Mouse (Mus musculus): ENCODE results near the gene Clasp1.

The Clasp1 gene

DNA sequence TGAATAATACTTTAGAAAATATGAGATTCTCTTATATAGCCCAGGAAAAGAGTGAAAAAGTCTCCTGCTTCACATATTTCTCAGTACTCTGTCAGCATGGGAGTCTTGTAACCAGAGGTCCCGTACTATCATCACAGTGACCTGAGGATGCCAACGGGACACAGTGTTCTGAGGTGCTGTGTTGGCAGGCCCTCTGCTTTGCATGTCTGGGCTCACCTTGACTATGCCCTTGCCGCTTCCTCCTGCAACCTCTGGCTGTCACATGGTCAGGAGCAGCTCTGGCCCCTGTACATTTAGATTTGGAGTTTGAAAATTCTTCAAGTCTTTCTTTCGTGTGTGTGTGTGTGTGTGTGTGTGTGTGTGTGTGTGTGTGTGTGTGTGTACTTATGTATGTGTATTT, 204.1 kb downstream of the Clasp1 start:
- WGBS, result 96% methylated on average over 4 of the region's 4 CpGs

DNA sequence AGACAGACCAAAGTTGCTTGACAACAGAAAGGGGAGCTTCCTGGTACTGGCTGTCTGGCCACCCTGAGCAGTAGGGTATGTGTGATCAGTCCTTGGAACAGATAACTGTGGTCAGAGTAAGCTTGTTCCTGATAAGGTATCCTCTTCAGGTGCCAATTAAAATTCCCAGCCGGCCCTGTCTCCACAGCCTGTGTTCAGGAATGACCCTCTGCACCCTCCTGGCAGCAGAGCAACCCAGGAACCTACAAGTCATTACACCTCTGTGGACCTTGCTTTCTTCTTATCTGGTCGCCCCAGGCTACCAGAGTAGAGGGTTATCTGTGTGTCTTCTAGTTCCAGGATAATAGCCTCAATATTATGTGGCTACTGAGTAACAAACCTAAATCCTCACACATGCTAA, 206.5 kb downstream of the Clasp1 start:
- WGBS, result 95% methylated on average over 2 of the region's 2 CpGs

DNA sequence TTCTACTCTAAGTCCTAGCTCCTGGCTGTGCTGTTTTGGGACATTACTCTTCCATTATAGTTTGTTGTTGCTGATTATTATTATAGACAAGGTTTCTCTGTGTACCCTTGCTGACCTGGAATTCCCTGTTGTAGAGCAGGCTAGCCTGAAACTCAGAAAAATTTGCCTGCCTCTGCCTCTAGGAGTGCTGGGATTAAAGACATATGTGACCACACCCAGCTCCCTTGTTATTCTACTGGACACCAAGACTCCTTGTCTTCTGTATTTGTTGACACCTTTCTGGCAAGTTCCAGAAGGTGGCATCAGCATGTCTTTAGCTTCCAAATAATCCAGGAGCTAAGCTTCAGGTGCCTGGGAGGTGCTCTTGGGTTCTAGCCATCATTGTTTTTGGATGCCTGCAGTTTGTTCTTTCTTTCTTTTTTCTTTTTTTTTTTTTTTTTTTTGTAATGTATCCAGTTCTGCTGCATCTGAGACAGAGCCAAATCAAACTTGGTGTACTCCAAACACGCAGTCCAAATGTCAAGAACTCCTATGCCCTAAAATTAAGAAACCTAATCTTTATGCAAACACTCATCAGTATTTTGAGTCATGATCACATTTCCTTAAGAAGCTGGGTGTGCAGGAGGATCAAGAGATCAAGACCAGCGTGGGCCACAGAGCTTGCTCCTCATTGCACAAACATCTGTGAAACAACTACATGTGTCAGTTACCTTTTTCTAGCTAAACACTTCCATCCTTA, 208.8 kb downstream of the Clasp1 start:
- 78% methylated on average over 2 of the region's 2 CpGs for WGBS

DNA sequence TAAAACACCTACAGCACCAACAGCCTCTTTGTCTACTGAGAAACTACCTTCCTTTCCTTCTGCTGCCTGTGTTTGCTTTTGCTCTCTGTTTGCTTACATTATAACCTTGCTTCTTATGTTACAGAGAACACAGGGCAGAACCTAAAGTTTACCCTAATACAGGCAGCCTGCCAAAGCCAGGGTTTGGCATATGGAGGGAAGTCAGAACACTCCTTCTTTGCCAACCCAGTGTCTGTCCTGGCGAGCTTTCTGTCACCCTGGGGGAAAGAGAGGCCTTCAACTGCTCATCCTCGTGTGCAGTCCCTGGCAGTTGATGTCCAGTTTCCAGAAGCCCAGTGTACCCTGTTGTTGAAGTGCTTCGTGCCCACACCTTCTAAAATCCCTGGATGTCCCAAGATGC, 209.5 kb downstream of the Clasp1 start:
- 63% methylated on average over 3 of the region's 3 CpGs for WGBS

DNA sequence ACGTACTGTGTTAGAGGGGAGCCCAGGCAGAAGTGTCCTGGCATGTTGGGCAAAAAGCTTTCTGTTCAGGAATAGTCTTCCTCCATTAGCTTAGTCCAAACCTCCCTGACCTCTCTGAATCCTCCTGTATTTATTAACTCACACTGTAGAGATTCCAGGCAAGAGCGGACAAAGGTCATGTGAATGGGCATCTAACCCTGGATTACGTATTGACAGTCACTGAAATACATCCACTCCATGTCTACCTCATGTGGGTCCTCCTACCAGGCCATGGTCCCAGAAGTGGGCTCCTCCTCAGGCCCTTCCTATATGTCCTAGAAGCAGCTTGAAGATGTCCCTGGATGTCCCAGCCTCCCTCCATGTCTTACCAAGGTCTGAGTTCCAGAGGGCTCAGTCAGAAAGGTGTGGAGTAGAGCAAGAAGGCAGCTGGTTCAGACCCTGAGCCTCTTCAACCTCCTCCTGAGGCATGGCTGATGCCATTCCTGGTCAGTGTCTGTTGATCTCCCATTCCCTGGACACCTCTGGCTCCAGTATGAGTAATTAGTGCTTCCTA, 224.8 kb downstream of the Clasp1 start:
- WGBS, result 82% methylated on average over 3 of the region's 3 CpGs

DNA sequence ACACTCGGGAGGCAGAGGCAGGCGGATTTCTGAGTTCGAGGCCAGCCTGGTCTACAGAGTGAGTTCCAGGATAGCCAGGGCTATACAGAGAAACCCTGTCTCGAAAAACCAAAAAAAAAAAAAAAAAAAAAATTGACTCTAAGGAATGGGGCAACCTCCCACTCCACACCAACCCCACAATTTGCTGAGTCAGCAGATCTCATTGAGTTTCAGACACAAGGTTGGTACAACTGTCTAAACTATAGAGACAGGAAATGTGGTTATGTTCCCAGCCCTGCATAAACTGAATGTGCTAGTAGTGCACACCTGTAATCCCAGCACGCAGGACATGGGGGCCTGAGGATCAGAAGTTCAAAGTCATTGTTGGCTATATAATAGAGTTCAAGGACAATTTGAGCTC, 232.2 kb downstream of the Clasp1 start:
- WGBS, result 84% methylated on average over 5 of the region's 5 CpGs

DNA sequence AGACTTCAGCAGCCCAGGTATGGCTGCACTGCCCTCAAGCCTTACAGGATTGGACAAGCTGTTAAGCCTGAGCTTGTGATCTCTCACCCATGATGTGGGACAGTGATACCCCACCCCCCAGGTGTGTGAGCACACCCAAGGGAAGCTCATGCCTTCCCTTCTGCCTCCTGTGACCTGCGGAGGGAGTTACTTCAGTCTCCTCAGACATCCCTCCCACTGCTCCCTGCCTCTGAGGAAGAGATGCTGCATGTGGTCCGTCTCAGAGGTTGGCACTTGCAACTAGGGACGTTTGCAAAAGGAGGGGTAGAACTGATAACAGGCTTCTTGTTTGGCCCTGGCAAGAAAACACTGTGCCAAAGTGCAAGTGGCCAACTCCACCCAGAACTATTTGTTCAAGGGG, 234.0 kb downstream of the Clasp1 start:
- 78% methylated on average over 3 of the region's 3 CpGs for WGBS

DNA sequence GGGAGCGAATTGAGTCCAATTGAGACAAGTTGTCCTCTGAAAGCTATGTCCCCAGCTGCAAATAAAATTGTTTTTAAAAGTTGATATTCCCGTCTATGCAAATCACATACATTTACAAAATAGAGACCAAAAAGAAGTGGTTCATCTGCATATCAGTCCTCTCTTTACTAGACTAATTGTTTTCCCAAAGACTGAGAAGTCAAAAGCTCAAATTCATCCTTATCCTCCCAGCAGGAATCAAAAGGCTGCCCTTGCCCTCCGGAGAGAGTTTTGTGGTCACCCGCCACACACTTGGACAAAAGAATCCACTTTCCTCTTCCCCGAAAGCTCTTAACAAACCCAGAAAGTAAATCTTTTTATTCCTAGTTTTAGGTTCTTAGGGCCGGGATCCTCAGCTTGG, 236.6 kb downstream of the Clasp1 start:
- WGBS, result 66% methylated on average over 6 of the region's 6 CpGs

DNA sequence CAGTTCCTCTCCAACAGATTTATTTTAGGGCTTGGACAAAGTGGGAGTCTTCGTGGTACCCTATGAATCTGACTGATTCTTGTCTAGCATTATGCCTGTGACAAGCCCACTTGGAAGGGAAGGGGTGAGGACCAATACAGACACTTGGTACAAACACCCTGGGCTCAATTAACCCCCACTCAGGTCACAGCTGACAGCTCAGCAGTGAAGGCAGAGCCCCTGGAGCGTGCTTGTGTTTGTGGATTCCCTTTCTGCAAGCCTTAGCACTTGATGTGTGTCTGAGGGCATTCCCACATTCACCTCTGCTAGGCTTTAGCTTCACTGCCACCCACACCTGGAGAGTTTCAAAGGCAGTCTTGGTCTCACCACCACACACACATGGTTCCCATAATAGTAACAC, 237.1 kb downstream of the Clasp1 start:
- 64% methylated on average over 2 of the region's 2 CpGs for WGBS

DNA sequence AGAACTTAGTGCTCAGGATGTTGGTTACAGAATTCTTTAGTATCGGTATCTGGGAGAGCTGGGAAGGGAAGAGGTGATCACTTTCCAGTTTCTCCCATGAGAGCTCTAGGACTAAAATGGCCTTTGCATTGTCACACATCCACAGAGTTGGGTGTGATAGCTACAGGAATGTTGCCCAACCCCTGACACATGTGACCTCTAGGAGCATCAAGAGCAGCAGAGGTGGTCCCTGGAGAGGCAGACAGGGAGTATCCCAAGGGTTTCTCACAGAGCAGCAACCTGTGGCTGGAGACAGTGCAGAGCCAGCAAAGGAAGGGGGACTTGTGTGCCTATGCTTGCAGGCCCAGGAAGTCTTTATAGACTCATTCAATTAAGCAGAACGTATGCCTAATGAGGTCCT, 237.6 kb downstream of the Clasp1 start:
- 95% methylated on average over 2 of the region's 2 CpGs for WGBS

DNA sequence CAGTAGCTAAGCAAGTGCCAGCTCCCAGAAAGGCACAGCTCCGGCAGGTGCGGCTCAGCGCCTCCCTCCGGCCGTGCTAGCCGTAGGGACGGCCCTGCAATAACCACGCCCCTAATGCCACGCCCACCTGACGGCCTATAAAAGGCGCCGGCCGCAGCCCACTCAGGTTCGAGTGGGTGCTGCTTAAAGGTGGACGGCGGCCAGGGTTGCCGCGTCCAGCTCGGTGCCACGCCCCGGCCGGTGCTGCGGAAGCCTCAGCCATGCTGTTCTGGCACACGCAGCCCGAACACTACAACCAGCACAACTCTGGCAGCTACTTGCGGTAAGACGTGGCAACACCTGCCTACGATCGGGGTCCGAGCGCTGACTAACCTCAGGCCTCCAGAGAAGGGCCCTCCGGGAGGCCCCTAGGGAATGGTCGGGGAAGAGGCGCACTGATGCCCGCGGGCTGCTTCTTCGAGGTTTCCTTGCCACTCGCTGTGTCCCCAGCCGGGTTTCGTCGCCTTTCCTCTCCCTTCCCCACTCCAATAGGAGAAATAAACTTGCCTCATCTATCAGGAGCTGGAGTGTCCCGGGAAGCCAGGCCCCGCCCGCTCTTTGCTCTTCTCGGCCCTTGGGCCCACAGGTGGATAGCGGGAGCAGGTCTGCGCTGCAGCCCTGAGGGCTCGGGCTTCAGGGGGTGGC, 239.1 kb downstream of the Clasp1 start, which contains the start of gene Tfcp2l1:
Gene Tfcp2l1, plus strand, starts transcription at position 165 of the 684 bp plus-strand sequence.
- WGBS, result 2% methylated on average over 48 of the region's 48 CpGs

DNA sequence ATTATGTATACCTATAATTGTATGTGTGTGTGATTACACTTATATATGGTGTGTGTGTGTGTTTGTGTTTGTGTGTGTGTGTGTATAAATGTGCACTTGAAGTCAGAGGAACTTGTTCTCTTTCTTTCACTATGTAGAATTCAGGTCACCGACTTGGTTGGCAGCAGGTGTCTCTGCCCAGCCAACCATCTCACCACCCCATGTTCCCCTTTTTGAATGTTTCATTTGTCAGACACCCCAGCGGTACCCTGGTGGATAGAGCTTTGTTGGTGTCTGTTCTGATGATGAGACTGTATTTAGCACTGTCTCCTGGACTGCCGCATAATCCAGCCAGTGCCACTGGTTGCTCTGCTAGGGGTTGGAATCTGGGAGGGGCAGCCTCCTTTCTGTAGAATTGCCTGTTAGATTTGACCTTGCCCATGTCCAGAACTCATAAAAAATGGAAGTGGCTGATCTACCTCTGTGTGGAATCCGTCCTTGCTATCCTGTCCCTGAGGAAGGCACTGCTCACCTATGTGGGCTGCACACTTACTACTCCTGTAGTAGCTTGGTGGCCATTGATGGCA, 244.6 kb downstream of the Clasp1 start:
- WGBS, result 87% methylated on average over 4 of the region's 4 CpGs

DNA sequence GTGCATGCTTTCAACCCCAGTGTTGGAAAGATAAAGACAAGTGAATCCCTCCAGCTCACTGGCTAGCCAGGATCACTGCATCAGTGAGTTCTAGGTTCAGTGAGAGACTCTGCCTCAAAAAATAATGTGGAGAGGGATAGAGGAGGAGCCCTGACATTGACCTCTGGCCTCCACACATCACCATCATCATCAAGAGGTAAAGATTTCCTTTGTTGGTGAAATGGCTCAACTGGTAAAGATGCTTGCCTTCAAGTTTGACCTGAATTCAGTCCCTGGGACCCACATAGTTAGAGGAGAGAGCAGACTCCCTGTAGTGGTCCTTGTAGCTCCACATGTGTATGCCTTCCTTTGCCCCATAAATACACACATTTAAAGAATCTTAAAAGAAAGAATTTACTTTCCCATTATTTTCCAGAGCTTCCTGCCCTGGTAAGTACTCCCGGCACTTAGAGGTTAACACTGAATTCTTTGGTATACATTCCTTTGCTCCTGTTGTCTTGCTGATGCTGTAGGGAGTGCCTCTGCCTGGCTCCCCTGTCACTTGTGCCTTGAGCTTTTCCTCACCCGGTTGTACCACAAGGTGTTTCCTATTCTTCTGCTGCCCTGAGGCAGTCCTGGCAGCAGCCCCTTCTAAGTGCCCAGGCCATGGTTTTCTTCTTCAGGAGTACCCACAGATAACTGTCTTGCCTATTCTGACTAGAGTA, 253.6 kb downstream of the Clasp1 start:
- WGBS, result 82% methylated on average over 2 of the region's 2 CpGs

DNA sequence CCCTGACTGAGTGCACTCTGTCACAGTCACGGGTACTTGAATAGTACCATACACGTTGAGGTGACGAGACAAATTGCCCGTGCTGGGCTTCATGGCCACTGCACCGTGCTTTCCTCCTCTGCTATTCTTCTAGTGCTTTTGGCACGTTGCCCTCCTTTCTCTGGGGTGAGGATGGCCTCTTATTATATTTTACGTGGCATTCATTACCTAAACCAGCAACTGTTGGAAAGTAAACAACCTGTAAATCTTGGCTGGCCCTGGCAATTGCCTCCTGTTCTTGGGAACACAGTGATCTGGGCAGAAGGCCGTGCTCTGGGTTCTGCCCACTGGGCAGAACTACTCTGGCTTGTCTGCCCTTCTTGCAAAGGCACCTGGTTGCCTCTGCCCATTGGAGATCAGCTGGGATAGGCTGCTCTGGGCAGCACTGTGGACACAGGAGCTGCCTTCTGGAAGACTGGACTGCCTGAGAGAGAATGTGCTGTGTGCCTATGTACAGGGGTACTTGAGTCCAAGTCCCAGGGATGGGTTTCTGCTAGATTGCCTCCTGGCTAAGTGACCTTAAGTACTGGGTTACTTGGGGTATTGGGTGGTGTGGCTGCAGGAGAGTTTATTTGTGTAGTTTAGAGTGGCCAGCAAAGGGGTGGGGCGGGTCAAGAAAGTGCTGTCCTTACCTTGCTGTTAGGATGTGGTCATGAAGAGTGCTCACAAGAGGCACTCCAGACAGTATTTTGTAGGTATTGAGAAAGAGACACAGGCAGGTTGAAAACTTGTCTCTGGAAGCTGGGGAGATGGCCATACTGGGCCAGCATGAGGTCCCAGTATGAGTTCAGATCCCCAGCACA, 254.5 kb downstream of the Clasp1 start:
- 80% methylated on average over 9 of the region's 9 CpGs for WGBS

DNA sequence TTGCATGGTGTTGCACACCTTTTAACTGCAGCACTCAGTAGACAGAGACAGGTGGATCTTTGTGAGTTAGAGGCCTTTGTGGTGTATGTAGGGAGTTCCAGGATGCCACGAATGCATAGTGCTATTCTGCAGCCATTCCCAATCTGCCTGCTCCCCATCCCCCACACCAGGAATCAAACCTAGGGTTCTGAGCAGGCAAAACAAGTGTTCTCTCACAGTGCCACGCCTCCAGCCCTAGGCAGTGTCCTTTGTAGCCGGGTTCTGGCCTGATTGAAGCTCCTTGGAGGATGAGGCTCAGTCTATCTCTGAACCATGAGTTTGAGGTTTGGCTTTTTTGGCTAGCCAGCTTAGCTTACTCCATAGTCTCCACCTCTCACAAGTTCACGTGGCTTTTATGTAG, 256.8 kb downstream of the Clasp1 start:
- 81% methylated on average over 4 of the region's 4 CpGs for WGBS

DNA sequence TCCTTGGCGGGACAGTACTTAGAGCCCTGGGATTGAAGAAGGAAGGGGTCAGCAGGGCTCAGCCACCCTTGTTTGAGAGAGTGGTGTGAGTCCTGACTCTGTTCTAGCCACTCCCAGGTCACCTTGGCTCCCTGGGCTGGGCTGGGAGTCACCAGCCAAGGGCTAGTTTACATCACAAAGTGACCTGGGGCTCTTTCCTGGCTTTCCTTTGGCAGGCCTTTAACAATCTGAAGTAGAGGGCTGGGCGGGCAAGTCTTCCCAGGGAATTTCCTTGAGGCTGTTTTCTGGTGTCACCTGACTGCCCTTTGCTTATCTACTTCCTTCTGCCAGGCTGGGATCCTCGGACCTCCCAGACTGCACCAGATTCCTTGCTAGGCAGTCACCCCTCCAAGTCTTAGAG, 259.2 kb downstream of the Clasp1 start:
- WGBS, result 66% methylated on average over 3 of the region's 3 CpGs

DNA sequence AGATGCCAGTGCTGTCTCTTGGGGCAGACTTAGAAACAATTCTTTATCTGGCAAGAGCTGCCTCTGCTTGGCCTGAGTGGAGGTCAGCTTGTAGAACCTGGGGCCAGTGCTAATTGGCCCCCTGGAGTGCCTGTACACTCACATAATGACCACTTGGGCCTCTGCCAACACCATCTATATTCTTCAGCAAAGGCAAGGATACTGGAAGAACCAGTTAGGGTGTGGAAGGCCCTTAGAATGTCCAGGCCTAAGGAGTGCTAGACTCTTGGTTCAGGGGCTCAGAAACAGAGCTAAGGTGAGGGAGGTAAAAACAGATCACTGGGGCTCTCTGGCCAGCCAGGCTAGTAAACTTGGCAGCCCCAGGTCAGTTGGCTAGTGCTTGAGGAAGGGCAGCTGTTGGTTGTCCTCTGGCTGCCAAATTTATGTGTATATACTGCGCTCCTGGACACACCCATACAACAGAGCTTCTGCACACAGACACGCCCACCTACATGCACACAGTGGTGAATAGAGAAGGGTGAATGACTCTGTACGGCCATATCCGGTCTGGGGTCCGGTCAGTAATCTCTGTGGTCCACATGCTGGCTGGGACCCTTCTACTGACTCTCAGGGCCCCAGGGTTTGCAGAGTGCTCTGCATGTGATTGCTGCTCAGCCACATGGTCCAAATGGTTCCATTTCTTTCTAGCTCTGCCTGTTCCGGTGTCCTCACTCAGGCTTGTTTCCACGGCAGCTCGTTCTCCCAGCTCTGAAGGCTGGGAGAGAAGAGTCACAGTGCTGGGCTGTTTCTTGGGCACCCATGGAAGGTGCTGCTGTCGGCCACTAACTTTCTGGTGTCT, 261.3 kb downstream of the Clasp1 start:
- WGBS, result 55% methylated on average over 9 of the region's 9 CpGs

DNA sequence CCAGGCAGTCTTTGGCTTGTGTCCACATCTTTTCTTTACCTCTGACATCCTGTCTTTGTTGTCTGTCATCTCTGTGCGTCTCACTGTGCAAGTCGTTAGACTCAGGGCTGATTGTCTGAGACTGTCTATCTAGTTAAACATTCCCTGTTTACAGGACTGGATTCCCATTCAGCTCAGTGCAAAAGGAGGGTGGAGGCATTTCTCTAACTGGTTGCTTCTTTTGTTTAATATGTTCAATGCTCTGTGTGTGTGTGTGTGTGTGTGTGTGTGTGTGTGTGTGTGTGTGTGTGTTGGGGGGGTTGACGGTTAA, 261.9 kb downstream of the Clasp1 start:
- WGBS, result 31% methylated on average over 3 of the region's 3 CpGs

DNA sequence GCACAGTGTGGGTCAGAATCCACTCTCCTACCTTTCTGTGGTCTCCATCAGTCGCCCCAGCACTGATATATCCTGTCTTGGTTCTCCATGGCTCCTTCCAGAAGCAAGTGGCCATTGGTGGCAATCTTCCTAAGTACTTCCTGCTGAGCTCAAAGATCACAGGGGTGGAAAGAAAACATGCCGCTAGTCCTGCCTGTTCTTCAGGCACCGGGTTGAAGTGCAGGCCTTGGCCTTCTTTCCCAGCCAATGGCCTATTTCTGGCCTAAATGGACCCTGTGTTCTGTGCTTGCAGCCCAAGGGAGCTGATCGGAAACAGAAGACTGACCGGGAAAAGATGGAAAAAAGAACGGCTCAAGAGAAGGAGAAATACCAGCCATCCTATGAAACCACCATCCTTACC, 269.9 kb downstream of the Clasp1 start:
- WGBS, result 67% methylated on average over 6 of the region's 6 CpGs

DNA sequence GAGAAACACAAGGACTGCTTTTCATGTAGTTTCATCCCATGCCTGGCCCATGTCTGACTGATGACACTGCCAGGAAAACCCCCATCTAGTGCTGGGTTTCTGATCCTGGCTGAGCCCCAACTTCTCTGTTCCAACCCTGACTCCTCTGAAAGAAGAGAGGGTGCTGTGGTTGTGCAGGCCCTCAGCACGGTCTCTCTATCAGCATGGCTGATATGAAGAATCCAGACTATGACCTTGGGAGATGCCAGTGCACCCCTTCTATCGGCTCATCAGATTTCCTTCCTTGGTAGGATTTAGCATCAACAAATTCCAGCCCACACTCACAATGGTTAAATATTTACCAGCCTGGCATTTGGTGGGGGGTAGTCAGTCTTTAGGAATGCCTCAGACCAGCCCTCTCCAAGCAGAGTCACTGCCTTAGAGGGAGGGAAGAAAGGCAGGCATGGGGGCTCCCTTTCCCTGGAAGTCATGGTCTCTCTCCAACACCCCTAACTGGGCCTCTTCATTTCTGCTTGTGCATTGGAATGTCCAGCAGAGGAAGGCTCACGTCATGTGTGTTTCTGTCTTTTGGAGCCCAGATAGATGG, 272.1 kb downstream of the Clasp1 start:
- 86% methylated on average over 3 of the region's 3 CpGs for WGBS

Data from cerebral cortex, adult 2 months (tissue).